Mouse (Mus musculus): ENCODE measurements around the gene Adgrl3. TPM values are rescaled to one million over a fixed set of nuclear protein-coding genes. Genes with fewer than 3 reads are reported as not detected.
A peak's percentile ranks its signal among the peaks of the same experiment; 100 is the strongest.

The Adgrl3 gene
- 64.6 and 65.5 TPM in 2 replicates for polyA plus RNA-seq (2015; fragmentation: Nextera tagmentation; extraction: Ambion mirVana)

GRCm38 (mm10) chr5:81019590-81020254 lies at the start of gene Adgrl3:
Adgrl3 (plus strand) TSS chr5:81020138.
- peak; percentile 91 for ATAC-seq (ENCODE audit: low FRiP score)
- Histone ChIP-seq H3K27me3 (no peaks in the 10 kb centered on the region), H3K9ac (peak within 1 kb of the TSS; percentile 96), H3K4me3 (peak within 1 kb of the TSS; percentile 91), H3K27ac (peak within 1 kb of the TSS; percentile 100), H3K4me1 (replicated peaks) (peaks cover 17% of the 10 kb centered on the region), H3K4me2 (peak within 1 kb of the TSS; percentile 81), H3K36me3 (no peaks in the 10 kb centered on the region), H3K9me3 (no peaks in the 10 kb centered on the region)
- under 1% methylated on average over 60 of the region's 70 CpGs for WGBS

- Histone ChIP-seq H3K9ac (peak overlapping the region; percentile 96), H3K4me3 (peak overlapping the region; percentile 91), H3K9me3 (no peaks in the 10 kb centered on the region), H3K27me3 (no peaks in the 10 kb centered on the region), H3K4me2 (peak overlapping the region; percentile 81), H3K36me3 (no peaks in the 10 kb centered on the region), H3K27ac (peak overlapping the region; percentile 100), H3K4me1 (replicated peaks) (peaks cover 11% of the 10 kb centered on the region)
- ATAC-seq (ENCODE audit: low FRiP score) = peak; percentile 37
- 4% methylated on average over 3 of the region's 3 CpGs for WGBS
These were observed 772 bp upstream of the Adgrl3 start for GRCm38 (mm10) chr5:81019166-81019565.

- H3K4me3 ChIP-seq = peak overlapping the region; percentile 91
- peak overlapping the region; percentile 96 for H3K9ac ChIP-seq
- no peaks in the 10 kb centered on the region for H3K36me3 ChIP-seq
- H3K27ac ChIP-seq = peak overlapping the region; percentile 100
- H3K4me1 ChIP-seq (replicated peaks) = peaks cover 24% of the 10 kb centered on the region
- no peaks in the 10 kb centered on the region for H3K9me3 ChIP-seq
- H3K27me3 ChIP-seq = no peaks in the 10 kb centered on the region
- 1% methylated on average over 62 of the region's 67 CpGs for WGBS
- ATAC-seq (ENCODE audit: low FRiP score) = peak; percentile 44
- H3K4me2 ChIP-seq = peak overlapping the region; percentile 81
These were observed 505 bp downstream of the Adgrl3 start for GRCm38 (mm10) chr5:81020281-81021005.

GRCm38 (mm10) chr5:81021006-81021320 lies 1.0 kb downstream of the Adgrl3 start:
- 0% methylated on average over 6 of the region's 6 CpGs for WGBS
- Histone ChIP-seq H3K9me3 (no peaks in the 10 kb centered on the region), H3K27me3 (no peaks in the 10 kb centered on the region), H3K27ac (peak overlapping the region; percentile 100), H3K4me2 (peak overlapping the region; percentile 81), H3K4me3 (peak overlapping the region; percentile 91), H3K9ac (peak overlapping the region; percentile 96), H3K36me3 (no peaks in the 10 kb centered on the region), H3K4me1 (replicated peaks) (peaks cover 25% of the 10 kb centered on the region)
- peak; percentile 21; the same call in 1 of the 2 replicates for ATAC-seq (ENCODE audit: low FRiP score)

GRCm38 (mm10) chr5:81021331-81021863 lies 1.5 kb downstream of the Adgrl3 start:
- Histone ChIP-seq H3K4me3 (peak overlapping the region; percentile 91), H3K4me2 (peak overlapping the region; percentile 81), H3K9me3 (no peaks in the 10 kb centered on the region), H3K9ac (peak overlapping the region; percentile 96), H3K36me3 (no peaks in the 10 kb centered on the region), H3K27me3 (no peaks in the 10 kb centered on the region), H3K4me1 (replicated peaks) (peaks cover 25% of the 10 kb centered on the region), H3K27ac (peak overlapping the region; percentile 100)
- WGBS = under 1% methylated on average over 39 of the region's 39 CpGs
- ATAC-seq (ENCODE audit: low FRiP score) = peak; percentile 3; the same call in 1 of the 2 replicates

GRCm38 (mm10) chr5:81021864-81022305 lies 1.9 kb downstream of the Adgrl3 start:
- 0% methylated on average over 21 of the region's 21 CpGs for WGBS
- no peaks in the 10 kb centered on the region for H3K9me3 ChIP-seq
- H3K36me3 ChIP-seq = no peaks in the 10 kb centered on the region
- peak overlapping the region; percentile 96 for H3K9ac ChIP-seq
- H3K4me1 ChIP-seq (replicated peaks) = peaks cover 25% of the 10 kb centered on the region
- peak overlapping the region; percentile 81 for H3K4me2 ChIP-seq
- peak overlapping the region; percentile 100 for H3K27ac ChIP-seq
- no peak for ATAC-seq (ENCODE audit: low FRiP score)
- peak overlapping the region; percentile 91 for H3K4me3 ChIP-seq
- H3K27me3 ChIP-seq = no peaks in the 10 kb centered on the region

- H3K4me1 ChIP-seq (replicated peaks) = peaks cover 29% of the 10 kb centered on the region
- H3K36me3 ChIP-seq = no peaks in the 10 kb centered on the region
- peak overlapping the region; percentile 96 for H3K9ac ChIP-seq
- peak overlapping the region; percentile 100 for H3K27ac ChIP-seq
- peak overlapping the region; percentile 91 for H3K4me3 ChIP-seq
- peak overlapping the region; percentile 81 for H3K4me2 ChIP-seq
- under 1% methylated on average over 24 of the region's 24 CpGs for WGBS
- ATAC-seq (ENCODE audit: low FRiP score) = no peak
- H3K27me3 ChIP-seq = no peaks in the 10 kb centered on the region
- no peaks in the 10 kb centered on the region for H3K9me3 ChIP-seq
These were observed 2.6 kb downstream of the Adgrl3 start for GRCm38 (mm10) chr5:81022306-81023071.

- H3K9me3 ChIP-seq = no peaks in the 10 kb centered on the region
- ATAC-seq (ENCODE audit: low FRiP score) = no peak
- peak overlapping the region; percentile 68 for H3K9ac ChIP-seq
- H3K4me1 ChIP-seq (replicated peaks) = peaks cover 36% of the 10 kb centered on the region
- H3K4me3 ChIP-seq = peak overlapping the region; percentile 42
- H3K4me2 ChIP-seq = peak overlapping the region; percentile 81
- WGBS = 31% methylated on average over 17 of the region's 17 CpGs
- no peaks in the 10 kb centered on the region for H3K36me3 ChIP-seq
- no peaks in the 10 kb centered on the region for H3K27me3 ChIP-seq
- no peak overlapping the region for H3K27ac ChIP-seq
These were observed 4.2 kb downstream of the Adgrl3 start for GRCm38 (mm10) chr5:81023923-81024715.

- Histone ChIP-seq H3K4me2 (no peak overlapping the region), H3K36me3 (no peaks in the 10 kb centered on the region), H3K27me3 (no peaks in the 10 kb centered on the region), H3K9ac (no peak overlapping the region), H3K4me1 (replicated peaks) (peaks cover 48% of the 10 kb centered on the region), H3K4me3 (no peak overlapping the region), H3K27ac (0 out of 2 replicates have a peak overlapping the region, but pooled peaks have one; percentile 35), H3K9me3 (no peaks in the 10 kb centered on the region)
- WGBS = 3% methylated on average over 2 of the region's 2 CpGs
- ATAC-seq (ENCODE audit: low FRiP score) = peak; percentile 84
These were observed 8.9 kb downstream of the Adgrl3 start for GRCm38 (mm10) chr5:81028875-81029274.

GRCm38 (mm10) chr5:81037091-81037490 lies 17.2 kb downstream of the Adgrl3 start:
- H3K9ac ChIP-seq = no peak overlapping the region
- no peak overlapping the region for H3K4me2 ChIP-seq
- no peak overlapping the region for H3K4me3 ChIP-seq
- no peak for ATAC-seq (ENCODE audit: low FRiP score)
- H3K27ac ChIP-seq = no peak overlapping the region
- peaks cover 24% of the 10 kb centered on the region for H3K4me1 ChIP-seq (replicated peaks)
- H3K27me3 ChIP-seq = no peaks in the 10 kb centered on the region
- H3K9me3 ChIP-seq = no peaks in the 10 kb centered on the region
- no peaks in the 10 kb centered on the region for H3K36me3 ChIP-seq

GRCm38 (mm10) chr5:81043875-81044274 lies 23.9 kb downstream of the Adgrl3 start:
- H3K4me2 ChIP-seq = no peak overlapping the region
- ATAC-seq (ENCODE audit: low FRiP score) = no peak
- H3K4me3 ChIP-seq = no peak overlapping the region
- H3K36me3 ChIP-seq = no peaks in the 10 kb centered on the region
- H3K9me3 ChIP-seq = no peaks in the 10 kb centered on the region
- H3K9ac ChIP-seq = no peak overlapping the region
- no peak overlapping the region for H3K27ac ChIP-seq
- H3K4me1 ChIP-seq (replicated peaks) = peaks cover 11% of the 10 kb centered on the region
- H3K27me3 ChIP-seq = no peaks in the 10 kb centered on the region
